Mouse (Mus musculus) hindbrain, embryonic 14.5 days (tissue): ENCODE data around the gene Gm38119. TPM values are rescaled to one million over a fixed set of nuclear protein-coding genes. Genes with fewer than 3 reads are reported as not detected.
"Not testable (repeated sequence)": the region's sequence is repeated elsewhere in the genome, so short reads cannot be mapped to it uniquely, and the experiment has no call there.

ENCODE experiments used
- ATAC-seq: fragments of 200-750 bp; cut with Nextera tagmentation; 2 replicates; pipeline ENCODE4 v1.8.0; 2017; ENCODE audit warnings: moderate number of reproducible peaks, mild to moderate bottlenecking, moderate TSS enrichment, moderate library complexity; ENCODE audit not compliant: low FRiP score
- DNase-seq: peaks from one replicate; pipeline ENCODE4 v3.0.0-alpha.2; 2015; ENCODE audit warnings: low spot score
- H3K27ac ChIP-seq: fragments of 300-500 bp; sonication (generic); 2 replicates; pipeline ENCODE4 v1.5.1; 2014; ENCODE audit warnings: mild to moderate bottlenecking, moderate library complexity
- H3K27me3 ChIP-seq: fragments of 300-500 bp; sonication (generic); 2 replicates; pipeline ENCODE4 v1.6.1; 2014; ENCODE audit warnings: mild to moderate bottlenecking, low read length, mixed read lengths; ENCODE audit not compliant: control insufficient read depth, insufficient read depth
- H3K36me3 ChIP-seq: fragments of 300-500 bp; sonication (generic); replicated peaks from 2 replicates; pipeline ENCODE4 v1.6.1; 2014; ENCODE audit not compliant: control insufficient read depth, insufficient read depth
- H3K4me1 ChIP-seq: fragments of 300-500 bp; sonication (generic); replicated peaks from 2 replicates; pipeline ENCODE4 v1.6.1; 2014; ENCODE audit warnings: antibody characterized with exemption, low read length, mixed read lengths; ENCODE audit not compliant: control insufficient read depth, insufficient read depth
- H3K4me2 ChIP-seq: fragments of 300-500 bp; sonication (generic); replicated peaks from 2 replicates; pipeline ENCODE4 v1.6.1; 2014; ENCODE audit warnings: mild to moderate bottlenecking, moderate library complexity
- H3K4me3 ChIP-seq: fragments of 300-500 bp; sonication (generic); replicated peaks from 2 replicates; pipeline ENCODE4 v1.5.1; 2014; ENCODE audit warnings: mild to moderate bottlenecking, low read length
- H3K9ac ChIP-seq: fragments of 300-500 bp; sonication (generic); 2 replicates; pipeline ENCODE4 v1.6.1; 2014
- H3K9me3 ChIP-seq: fragments of 300-500 bp; sonication (generic); 2 replicates; pipeline ENCODE4 v1.6.1; 2016; ENCODE audit warnings: low read length; ENCODE audit not compliant: control insufficient read depth
- WGBS: fragments of 180-500 bp; shearing (Covaris S2); extraction: QIAGEN DNeasy Blood & Tissue Kit; methylation state at CpG from one replicate; pipeline ENCODE4 v1.1.7; 2014; 5-methylcytosine and 5-hydroxymethylcytosine counted together
- polyA plus RNA-seq: library from polyadenylated mRNA; unstranded; fragments of >200 nt; fragmentation: Nextera tagmentation; extraction: Ambion mirVana; gene quantifications from 2 replicates; pipeline ENCODE4 v1.2.1, GENCODE M21; 2014

Gene Gm38119
- polyA plus RNA-seq, 1 experiment from 2014 or later = not detected

DNA sequence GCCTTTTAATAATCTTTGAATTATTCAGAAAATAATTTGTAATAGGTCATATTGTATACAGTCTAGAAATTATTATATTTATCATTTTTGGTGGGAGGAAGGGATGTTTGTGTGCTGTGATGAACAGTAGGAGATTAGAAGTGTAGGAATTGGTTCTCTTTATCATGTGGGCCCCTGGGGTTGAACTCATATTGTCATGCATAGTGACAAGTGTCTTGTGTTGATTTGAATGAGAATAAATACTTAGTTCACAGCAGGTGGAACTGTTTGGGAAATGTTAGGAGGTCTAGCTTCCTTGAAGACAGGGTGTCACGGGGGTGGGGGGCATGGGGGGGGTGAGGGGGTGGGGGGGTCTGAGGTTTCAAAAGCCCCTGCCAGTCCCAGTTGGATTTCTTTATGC is 44.3 kb downstream of the Gm38119 start:
- DNase-seq = no peak
- Histone ChIP-seq H3K27ac (no peak overlapping the region), H3K4me2 (no peak overlapping the region), H3K9me3 (no peaks in the 10 kb centered on the region), H3K27me3 (no peaks in the 10 kb centered on the region), H3K4me3 (no peak overlapping the region), H3K9ac (no peak overlapping the region), H3K36me3 (no peaks in the 10 kb centered on the region), H3K4me1 (no peaks in the 10 kb centered on the region)
- no peak for ATAC-seq
- 8% methylated on average over 1 of the region's 1 CpGs for WGBS

DNA sequence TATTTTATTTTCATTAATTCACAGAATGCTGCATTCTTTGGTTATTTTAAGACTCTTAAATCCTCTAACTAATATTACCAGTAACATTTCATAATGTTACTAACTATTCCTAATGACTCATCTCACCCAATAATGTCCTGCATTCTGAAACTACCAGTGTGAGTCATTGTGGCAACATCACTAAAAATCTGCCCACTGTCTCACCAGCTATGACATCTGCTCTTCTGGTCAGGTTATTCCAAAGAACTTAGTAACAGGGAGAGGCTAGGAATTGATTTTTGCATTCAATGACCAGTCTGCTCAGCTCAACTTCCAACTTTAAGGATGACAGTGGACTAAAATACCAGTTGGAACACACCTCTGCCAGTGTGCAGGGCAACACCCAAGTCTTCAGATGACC is 47.2 kb downstream of the Gm38119 start:
- no peak overlapping the region for H3K9ac ChIP-seq
- no peaks in the 10 kb centered on the region for H3K27me3 ChIP-seq
- H3K4me1 ChIP-seq = no peaks in the 10 kb centered on the region
- no peaks in the 10 kb centered on the region for H3K9me3 ChIP-seq
- H3K4me2 ChIP-seq = no peak overlapping the region
- DNase-seq = no peak
- no peak overlapping the region for H3K27ac ChIP-seq
- no peak overlapping the region for H3K4me3 ChIP-seq
- no peaks in the 10 kb centered on the region for H3K36me3 ChIP-seq
- no peak for ATAC-seq

DNA sequence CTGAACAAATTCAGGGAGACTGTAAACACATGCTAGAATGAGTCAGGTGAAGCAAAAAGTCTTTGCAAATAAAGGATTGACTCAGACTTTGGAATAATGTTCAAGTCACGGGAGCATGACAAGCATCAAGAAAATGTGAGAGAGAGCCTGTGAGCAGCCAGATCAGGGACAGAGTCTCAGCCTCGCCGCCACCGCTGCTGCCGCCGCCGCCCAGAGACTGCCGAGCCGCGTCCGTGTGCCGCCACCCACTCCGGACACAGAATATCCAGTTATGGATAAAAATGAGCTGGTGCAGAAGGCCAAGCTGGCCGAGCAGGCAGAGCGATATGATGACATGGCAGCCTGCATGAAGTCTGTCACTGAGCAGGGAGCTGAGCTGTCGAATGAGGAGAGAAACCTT is 49.7 kb downstream of the Gm38119 start:
- 80% methylated on average over 16 of the region's 16 CpGs for WGBS

More for the DNA sequence above, 49.7 kb downstream of the Gm38119 start:
- H3K4me3 ChIP-seq, H3K9ac ChIP-seq, DNase-seq, H3K4me1 ChIP-seq, H3K27ac ChIP-seq, H3K27me3 ChIP-seq, ATAC-seq, H3K36me3 ChIP-seq, H3K4me2 ChIP-seq, H3K9me3 ChIP-seq: not testable (repeated sequence)

Other genes with a start within 250 kb of the Gm38119 start
- not detected in 2 replicates for gene Sprr4, start 238.6 kb downstream of the Gm38119 start, polyA plus RNA-seq
- gene 2310046K23Rik, start 204.6 kb downstream of the Gm38119 start, polyA plus RNA-seq = not detected in 2 replicates
- gene Ivl, start 165.4 kb downstream of the Gm38119 start, polyA plus RNA-seq = not detected in 2 replicates
- not detected in 2 replicates for gene Smcp, start 150.1 kb downstream of the Gm38119 start, polyA plus RNA-seq
- gene 2210017I01Rik, start 131.6 kb downstream of the Gm38119 start, polyA plus RNA-seq = not detected in 2 replicates
- gene Lce6a, start 117.4 kb downstream of the Gm38119 start, polyA plus RNA-seq = not detected in 2 replicates
- gene Lce1a1, start 90.8 kb downstream of the Gm38119 start, polyA plus RNA-seq = not detected in 2 replicates
- not detected in 2 replicates for gene Lce1b, start 82.2 kb downstream of the Gm38119 start, polyA plus RNA-seq
- not detected in 2 replicates for gene Lce1a2, start 68.8 kb downstream of the Gm38119 start, polyA plus RNA-seq
- not detected in 2 replicates for gene Lce1c, start 59.8 kb downstream of the Gm38119 start, polyA plus RNA-seq
- not detected in 2 replicates for gene Lce1d, start 51.9 kb downstream of the Gm38119 start, polyA plus RNA-seq
- gene Lce1e, start 30.0 kb downstream of the Gm38119 start, polyA plus RNA-seq = not detected in 2 replicates
- gene Lce1f, start 18.7 kb downstream of the Gm38119 start, polyA plus RNA-seq = not detected in 2 replicates
- gene Lce1g, start 13.2 kb upstream of the Gm38119 start, polyA plus RNA-seq = not detected in 2 replicates
- not detected in 2 replicates for gene Lce1h, start 26.0 kb upstream of the Gm38119 start, polyA plus RNA-seq
- not detected in 2 replicates for gene Lce1i, start 39.8 kb upstream of the Gm38119 start, polyA plus RNA-seq
- not detected in 2 replicates for gene Lce1j, start 51.4 kb upstream of the Gm38119 start, polyA plus RNA-seq
- not detected in 2 replicates for gene Lce1k, start 68.8 kb upstream of the Gm38119 start, polyA plus RNA-seq
- not detected in 2 replicates for gene Kprp, start 88.2 kb upstream of the Gm38119 start, polyA plus RNA-seq
- not detected in 2 replicates for gene Lce1l, start 112.2 kb upstream of the Gm38119 start, polyA plus RNA-seq
- gene 2310050C09Rik, start 131.1 kb upstream of the Gm38119 start, polyA plus RNA-seq = not detected in 2 replicates
- gene Lce3a, start 187.1 kb upstream of the Gm38119 start, polyA plus RNA-seq = not detected in 2 replicates
- gene Lce3b, start 193.9 kb upstream of the Gm38119 start, polyA plus RNA-seq = not detected in 2 replicates
- gene Lce3c, start 205.4 kb upstream of the Gm38119 start, polyA plus RNA-seq = not detected in 2 replicates
- not detected in 2 replicates for gene Lce3d, start 218.3 kb upstream of the Gm38119 start, polyA plus RNA-seq
- gene Lce3e, start 228.0 kb upstream of the Gm38119 start, polyA plus RNA-seq = not detected in 2 replicates